Mouse (Mus musculus): ENCODE results near the gene Cd8a. TPM values are rescaled to one million over a fixed set of nuclear protein-coding genes. Genes with fewer than 3 reads are reported as not detected.

The Cd8a gene
- polyA plus RNA-seq, 1 experiment from 2014 or later = not detected

DNA sequence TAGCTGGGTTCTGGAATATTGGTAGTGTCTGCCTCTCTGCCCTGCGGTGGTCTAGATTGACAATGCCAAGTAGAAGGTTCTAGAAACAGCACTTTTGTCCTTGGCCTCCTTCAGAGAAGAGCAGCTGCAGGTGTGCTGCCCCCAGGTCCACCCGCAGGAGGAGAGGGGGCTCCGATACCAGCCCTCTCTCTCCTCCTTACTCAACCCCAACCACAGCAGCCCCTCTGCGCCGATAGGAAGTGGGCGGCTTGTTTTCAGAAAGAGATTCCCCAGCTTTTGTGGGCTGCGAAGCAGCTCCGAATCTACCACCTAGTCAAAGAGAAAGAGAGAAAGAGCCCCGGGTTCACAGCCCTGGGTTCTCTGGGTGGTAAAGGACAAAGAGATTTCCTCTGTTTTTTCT is 32.0 kb upstream of the Cd8a start:
- Histone ChIP-seq H3K27ac (replicated peaks) (no peak overlapping the region), H3K9ac (no peak overlapping the region), H3K4me2 (no peak overlapping the region), H3K4me1 (no peaks in the 10 kb centered on the region), H3K27me3 (replicated peaks) (no peaks in the 10 kb centered on the region), H3K36me3 (no peaks in the 10 kb centered on the region), H3K9me3 (no peaks in the 10 kb centered on the region), H3K4me3 (no peak overlapping the region)
- ATAC-seq (ENCODE audit: extremely low read depth, insufficient number of reproducible peaks, low FRiP score, low TSS enrichment) = no peak
- 84% methylated on average over 9 of the region's 9 CpGs for WGBS

DNA sequence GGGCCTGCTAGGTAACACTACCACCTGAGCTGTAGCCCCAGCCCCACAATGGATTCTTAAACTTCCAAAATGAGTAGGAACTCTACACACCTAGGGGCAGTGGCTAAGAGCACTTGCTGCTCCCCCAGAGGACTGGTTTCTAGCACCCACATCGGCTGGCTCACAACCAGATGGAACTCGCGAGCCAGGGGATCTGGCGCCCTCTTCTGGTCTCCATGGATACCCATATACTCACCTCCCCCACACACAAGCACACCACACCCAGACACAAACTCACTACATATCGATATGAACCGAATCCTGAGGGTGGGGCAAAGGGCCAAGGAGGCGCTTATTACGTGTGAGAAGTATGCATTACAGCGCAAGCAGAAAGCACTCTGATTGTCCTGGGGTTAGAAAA is 25.2 kb upstream of the Cd8a start:
- Histone ChIP-seq H3K9ac (no peak overlapping the region), H3K4me2 (no peak overlapping the region), H3K4me1 (no peaks in the 10 kb centered on the region), H3K27ac (replicated peaks) (no peak overlapping the region), H3K9me3 (peaks cover 9% of the 10 kb centered on the region; the same call in 1 of the 2 replicates), H3K4me3 (no peak overlapping the region), H3K36me3 (no peaks in the 10 kb centered on the region), H3K27me3 (replicated peaks) (no peaks in the 10 kb centered on the region)
- ATAC-seq (ENCODE audit: extremely low read depth, insufficient number of reproducible peaks, low FRiP score, low TSS enrichment) = no peak
- WGBS = 91% methylated on average over 9 of the region's 9 CpGs

DNA sequence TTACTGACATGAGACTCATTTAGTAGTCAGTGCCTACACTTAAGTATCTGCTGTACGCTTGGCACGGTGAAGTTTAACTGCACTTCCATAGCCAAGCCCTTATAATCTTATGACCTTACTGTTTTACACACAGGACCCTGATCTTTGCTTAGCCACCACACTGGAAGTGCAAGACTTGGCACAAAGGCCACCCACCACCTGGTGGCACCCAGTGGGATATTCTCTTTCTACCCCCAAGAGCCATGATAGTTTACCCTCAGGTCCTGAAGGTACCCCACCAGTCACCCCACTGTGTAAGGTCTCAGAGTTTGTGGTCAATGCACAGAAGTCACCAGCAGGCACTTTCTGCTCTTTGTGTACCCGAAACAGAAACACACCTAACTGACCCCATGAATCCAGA is 22.0 kb upstream of the Cd8a start:
- Histone ChIP-seq H3K27ac (replicated peaks) (no peak overlapping the region), H3K4me3 (no peak overlapping the region), H3K9me3 (peaks cover 9% of the 10 kb centered on the region; the same call in 1 of the 2 replicates), H3K4me1 (no peaks in the 10 kb centered on the region), H3K9ac (no peak overlapping the region), H3K27me3 (replicated peaks) (no peaks in the 10 kb centered on the region), H3K36me3 (no peaks in the 10 kb centered on the region), H3K4me2 (no peak overlapping the region)
- WGBS = 86% methylated on average over 3 of the region's 3 CpGs
- ATAC-seq (ENCODE audit: extremely low read depth, insufficient number of reproducible peaks, low FRiP score, low TSS enrichment) = no peak

- H3K4me1 ChIP-seq = no peaks in the 10 kb centered on the region
- H3K9me3 ChIP-seq = peaks cover 9% of the 10 kb centered on the region; the same call in 1 of the 2 replicates
- H3K4me3 ChIP-seq = no peak overlapping the region
- H3K36me3 ChIP-seq = no peaks in the 10 kb centered on the region
- H3K9ac ChIP-seq = no peak overlapping the region
- no peak overlapping the region for H3K4me2 ChIP-seq
- ATAC-seq (ENCODE audit: extremely low read depth, insufficient number of reproducible peaks, low FRiP score, low TSS enrichment) = no peak
- no peaks in the 10 kb centered on the region for H3K27me3 ChIP-seq (replicated peaks)
- H3K27ac ChIP-seq (replicated peaks) = no peak overlapping the region
- WGBS = 84% methylated on average over 6 of the region's 6 CpGs
These were observed 21.0 kb upstream of the Cd8a start for GRCm38 (mm10) chr6:71352201-71352600.

GRCm38 (mm10) chr6:71352866-71353427 is 20.3 kb upstream of the Cd8a start:
- H3K9ac ChIP-seq = no peak overlapping the region
- H3K4me2 ChIP-seq = no peak overlapping the region
- H3K4me3 ChIP-seq = no peak overlapping the region
- peaks cover 2% of the 10 kb centered on the region; the same call in 1 of the 2 replicates for H3K9me3 ChIP-seq
- H3K36me3 ChIP-seq = no peaks in the 10 kb centered on the region
- H3K27me3 ChIP-seq (replicated peaks) = no peaks in the 10 kb centered on the region
- 74% methylated on average over 10 of the region's 10 CpGs for WGBS
- no peak overlapping the region for H3K27ac ChIP-seq (replicated peaks)
- H3K4me1 ChIP-seq = no peaks in the 10 kb centered on the region
- no peak for ATAC-seq (ENCODE audit: extremely low read depth, insufficient number of reproducible peaks, low FRiP score, low TSS enrichment)

DNA sequence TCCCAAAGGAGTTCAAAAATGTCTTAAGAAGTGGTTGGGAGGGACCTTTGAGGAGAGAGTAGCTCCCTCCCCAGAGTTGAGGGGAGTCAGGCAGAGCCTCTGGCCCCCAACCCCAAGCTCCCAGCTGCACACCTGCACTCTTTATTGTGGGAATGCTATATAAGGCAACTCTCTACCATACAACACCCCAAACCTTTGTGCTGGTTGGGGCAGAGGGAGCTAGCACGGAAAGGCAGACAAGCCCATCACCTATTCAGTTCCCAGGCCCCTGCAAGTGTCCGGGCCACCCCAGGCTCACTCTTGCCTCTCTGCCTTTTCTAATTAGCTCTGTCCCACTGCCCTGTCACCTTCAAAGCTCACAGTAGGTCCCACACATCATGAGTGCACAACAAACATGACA is 19.5 kb upstream of the Cd8a start:
- Histone ChIP-seq H3K9ac (no peak overlapping the region), H3K27ac (replicated peaks) (no peak overlapping the region), H3K4me2 (no peak overlapping the region), H3K4me3 (no peak overlapping the region), H3K36me3 (no peaks in the 10 kb centered on the region), H3K9me3 (no peaks in the 10 kb centered on the region), H3K27me3 (replicated peaks) (no peaks in the 10 kb centered on the region), H3K4me1 (no peaks in the 10 kb centered on the region)
- WGBS = 73% methylated on average over 2 of the region's 2 CpGs
- no peak for ATAC-seq (ENCODE audit: extremely low read depth, insufficient number of reproducible peaks, low FRiP score, low TSS enrichment)

- Histone ChIP-seq H3K27me3 (replicated peaks) (no peaks in the 10 kb centered on the region), H3K4me2 (no peak overlapping the region), H3K9ac (no peak overlapping the region), H3K27ac (replicated peaks) (no peak overlapping the region), H3K9me3 (no peaks in the 10 kb centered on the region), H3K36me3 (no peaks in the 10 kb centered on the region), H3K4me1 (peaks cover 7% of the 10 kb centered on the region; the same call in 1 of the 2 replicates), H3K4me3 (no peak overlapping the region)
- WGBS = 78% methylated on average over 7 of the region's 7 CpGs
- ATAC-seq (ENCODE audit: extremely low read depth, insufficient number of reproducible peaks, low FRiP score, low TSS enrichment) = no peak
These were observed 15.7 kb upstream of the Cd8a start for GRCm38 (mm10) chr6:71357493-71357892.

DNA sequence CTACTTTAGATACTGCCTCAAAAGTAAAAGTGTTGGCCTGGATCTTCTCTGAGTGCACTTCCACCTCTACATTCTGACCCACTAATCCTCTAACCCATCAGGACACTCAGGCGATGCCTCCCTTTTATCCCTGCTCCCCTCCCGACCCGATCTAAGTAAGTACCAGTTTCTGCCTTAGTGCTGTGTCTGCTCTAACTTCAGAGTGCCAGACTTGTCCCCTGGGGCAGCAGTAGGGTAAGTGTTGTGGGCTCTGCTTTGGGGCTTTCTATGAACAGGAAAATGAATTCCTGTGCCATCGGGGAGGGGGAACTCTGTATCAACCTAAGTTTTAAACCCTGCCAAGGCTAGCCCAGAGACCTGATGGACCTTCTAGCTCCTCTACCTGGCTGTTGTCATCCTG is 13.0 kb upstream of the Cd8a start:
- H3K4me2 ChIP-seq = no peak overlapping the region

DNA sequence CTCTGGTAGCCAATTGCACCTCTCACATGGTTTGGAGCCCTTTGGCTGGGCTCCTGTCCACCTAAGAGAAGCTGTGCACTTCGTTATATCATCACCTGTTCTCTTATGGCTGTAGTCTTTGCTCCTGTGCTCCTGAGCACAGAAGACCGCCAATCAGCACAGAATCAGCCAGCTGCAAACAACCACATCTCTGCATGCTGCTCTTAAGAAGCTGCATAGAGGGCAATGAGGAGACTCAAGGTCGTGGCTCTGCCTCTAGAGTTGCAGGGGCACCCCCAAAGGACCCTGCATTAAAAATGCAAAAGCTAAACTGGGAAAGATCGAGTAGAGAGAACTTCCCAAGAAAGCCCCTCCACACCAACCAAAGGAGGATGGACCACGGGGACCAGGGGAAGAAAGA is 12.5 kb upstream of the Cd8a start:
- H3K36me3 ChIP-seq = no peaks in the 10 kb centered on the region
- peaks cover 7% of the 10 kb centered on the region; the same call in 1 of the 2 replicates for H3K4me1 ChIP-seq
- no peak overlapping the region for H3K27ac ChIP-seq (replicated peaks)
- ATAC-seq (ENCODE audit: extremely low read depth, insufficient number of reproducible peaks, low FRiP score, low TSS enrichment) = no peak
- H3K9ac ChIP-seq = no peak overlapping the region
- H3K9me3 ChIP-seq = no peaks in the 10 kb centered on the region
- no peaks in the 10 kb centered on the region for H3K27me3 ChIP-seq (replicated peaks)
- H3K4me2 ChIP-seq = peak overlapping the region; percentile 38; the same call in 1 of the 2 replicates
- WGBS = 53% methylated on average over 5 of the region's 5 CpGs
- no peak overlapping the region for H3K4me3 ChIP-seq

More for the DNA sequence above, 13.0 kb upstream of the Cd8a start:
- Histone ChIP-seq H3K4me1 (peaks cover 7% of the 10 kb centered on the region; the same call in 1 of the 2 replicates), H3K9ac (no peak overlapping the region), H3K27ac (replicated peaks) (no peak overlapping the region), H3K27me3 (replicated peaks) (no peaks in the 10 kb centered on the region), H3K4me3 (no peak overlapping the region), H3K36me3 (no peaks in the 10 kb centered on the region), H3K9me3 (no peaks in the 10 kb centered on the region)
- 71% methylated on average over 4 of the region's 4 CpGs for WGBS
- ATAC-seq (ENCODE audit: extremely low read depth, insufficient number of reproducible peaks, low FRiP score, low TSS enrichment) = no peak

DNA sequence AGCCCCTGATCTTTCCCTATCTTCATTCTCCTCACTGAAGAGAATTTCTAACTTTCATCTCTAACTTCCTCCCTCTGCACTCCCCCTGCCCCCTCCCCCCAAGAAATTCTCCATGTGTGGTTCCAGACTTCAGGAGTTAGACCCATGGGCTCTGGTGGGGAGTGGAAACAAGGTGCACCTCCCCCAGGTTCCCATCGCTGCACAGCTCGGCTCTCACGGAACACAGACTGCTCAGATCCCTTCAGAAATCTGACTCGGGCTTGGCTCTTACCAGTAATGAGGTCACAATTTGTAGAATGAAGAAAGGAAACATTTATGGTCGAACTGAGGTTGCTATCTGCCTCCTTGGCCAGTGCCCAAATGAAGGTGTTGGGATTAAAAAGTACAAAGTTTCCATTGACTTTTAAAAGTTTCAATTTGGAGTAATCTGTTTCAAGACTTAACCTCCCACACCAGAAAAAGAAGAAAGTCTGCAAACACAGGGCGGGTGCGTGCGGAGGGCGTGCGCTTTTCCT is 12.0 kb upstream of the Cd8a start:
- Histone ChIP-seq H3K4me2 (peak overlapping the region; percentile 38; the same call in 1 of the 2 replicates), H3K4me1 (peaks cover 7% of the 10 kb centered on the region; the same call in 1 of the 2 replicates), H3K36me3 (no peaks in the 10 kb centered on the region), H3K9me3 (no peaks in the 10 kb centered on the region), H3K27me3 (replicated peaks) (no peaks in the 10 kb centered on the region), H3K27ac (replicated peaks) (no peak overlapping the region), H3K4me3 (no peak overlapping the region), H3K9ac (no peak overlapping the region)
- ATAC-seq (ENCODE audit: extremely low read depth, insufficient number of reproducible peaks, low FRiP score, low TSS enrichment) = no peak
- 68% methylated on average over 10 of the region's 10 CpGs for WGBS

- no peak overlapping the region for H3K4me3 ChIP-seq
- H3K27ac ChIP-seq (replicated peaks) = no peak overlapping the region
- H3K36me3 ChIP-seq = no peaks in the 10 kb centered on the region
- no peak overlapping the region for H3K4me2 ChIP-seq
- no peak for ATAC-seq (ENCODE audit: extremely low read depth, insufficient number of reproducible peaks, low FRiP score, low TSS enrichment)
- no peaks in the 10 kb centered on the region for H3K9me3 ChIP-seq
- WGBS = 61% methylated on average over 2 of the region's 2 CpGs
- no peaks in the 10 kb centered on the region for H3K27me3 ChIP-seq (replicated peaks)
- H3K9ac ChIP-seq = no peak overlapping the region
- peaks cover 7% of the 10 kb centered on the region; the same call in 1 of the 2 replicates for H3K4me1 ChIP-seq
These were observed 9.2 kb upstream of the Cd8a start for GRCm38 (mm10) chr6:71363995-71364394.

DNA sequence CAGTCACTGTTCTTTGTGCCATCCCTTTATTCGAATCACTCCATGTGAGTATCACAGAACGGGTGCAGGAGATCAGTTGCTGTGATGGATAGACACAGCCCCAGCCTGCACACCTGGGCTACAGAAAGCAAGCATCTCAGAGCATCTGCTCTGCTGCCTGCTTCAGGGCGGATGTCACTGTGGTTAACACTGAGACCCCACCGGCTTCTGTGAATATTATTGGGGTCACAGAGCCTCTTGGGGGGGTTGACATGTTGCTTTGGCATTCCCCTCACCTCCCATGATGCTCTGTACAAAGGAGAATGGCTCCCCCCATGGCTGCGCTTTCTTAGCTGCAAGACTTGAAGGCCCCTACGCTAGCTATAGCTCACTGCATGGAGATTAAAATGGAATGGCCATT is 3.8 kb upstream of the Cd8a start:
- Histone ChIP-seq H3K36me3 (no peaks in the 10 kb centered on the region), H3K27ac (replicated peaks) (no peak overlapping the region), H3K9ac (no peak overlapping the region), H3K9me3 (no peaks in the 10 kb centered on the region), H3K4me3 (no peak overlapping the region), H3K4me2 (no peak overlapping the region), H3K27me3 (replicated peaks) (no peaks in the 10 kb centered on the region), H3K4me1 (no peaks in the 10 kb centered on the region)
- ATAC-seq (ENCODE audit: extremely low read depth, insufficient number of reproducible peaks, low FRiP score, low TSS enrichment) = no peak
- WGBS = 79% methylated on average over 6 of the region's 6 CpGs

Measured in heart, embryonic 13.5 days (tissue).